Mouse (Mus musculus) frontal cortex, adult (tissue): ENCODE measurements around the gene Sar1a.

Experiments
- ATAC-seq: cut with Nextera tagmentation; 2 replicates; pipeline ENCODE4 v1.9.2; 2017; ENCODE audit warnings: mild to moderate bottlenecking, moderate library complexity, mixed read lengths; ENCODE audit not compliant: low TSS enrichment

The Sar1a gene

GRCm38 (mm10) chr10:61730171-61730570, 50.1 kb downstream of the Sar1a start:
- no peak for ATAC-seq

- peak; percentile 66; the same call in 1 of the 2 replicates for ATAC-seq
Measured at GRCm38 (mm10) chr10:61734377-61734776, 54.3 kb downstream of the Sar1a start.

GRCm38 (mm10) chr10:61736671-61737078, 56.6 kb downstream of the Sar1a start:
- ATAC-seq, result peak; percentile 75

GRCm38 (mm10) chr10:61737537-61737936, 57.4 kb downstream of the Sar1a start:
- no peak for ATAC-seq

- no peak for ATAC-seq
Measured at GRCm38 (mm10) chr10:61738126-61738525, 58.0 kb downstream of the Sar1a start.

- ATAC-seq, result no peak
Measured at GRCm38 (mm10) chr10:61741306-61741705, 61.2 kb downstream of the Sar1a start.

GRCm38 (mm10) chr10:61741873-61742272, 61.8 kb downstream of the Sar1a start:
- no peak for ATAC-seq

- ATAC-seq, result no peak
Measured at GRCm38 (mm10) chr10:61742336-61742735, 62.2 kb downstream of the Sar1a start.
